Mouse (Mus musculus) heart, embryonic 12.5 days (tissue): ENCODE data around the gene Scn2b. TPM values are rescaled to one million over a fixed set of nuclear protein-coding genes. Genes with fewer than 3 reads are reported as not detected.

ENCODE experiments used
- ATAC-seq: fragments of 200-750 bp; cut with Nextera tagmentation; 2 replicates; pipeline ENCODE4 v1.8.0; 2017; ENCODE audit warnings: moderate TSS enrichment, moderate library complexity; ENCODE audit not compliant: insufficient number of reproducible peaks, low FRiP score
- H3K27ac ChIP-seq: fragments of 300-500 bp; sonication (generic); 2 replicates; pipeline ENCODE4 v1.5.1; 2016; ENCODE audit warnings: mild to moderate bottlenecking, moderate library complexity; ENCODE audit not compliant: poor library complexity, severe bottlenecking
- H3K27me3 ChIP-seq: fragments of 300-500 bp; sonication (generic); replicated peaks from 2 replicates; pipeline ENCODE4 v1.6.1; 2016; ENCODE audit warnings: mild to moderate bottlenecking, moderate library complexity
- H3K36me3 ChIP-seq: fragments of 300-500 bp; sonication (generic); 2 replicates; pipeline ENCODE4 v1.6.1; 2016; ENCODE audit warnings: mild to moderate bottlenecking, moderate library complexity
- H3K4me1 ChIP-seq: fragments of 300-500 bp; sonication (generic); replicated peaks from 2 replicates; pipeline ENCODE4 v1.6.1; 2016; ENCODE audit warnings: mild to moderate bottlenecking
- H3K4me2 ChIP-seq: fragments of 300-500 bp; sonication (generic); 2 replicates; pipeline ENCODE4 v1.6.1; 2016; ENCODE audit warnings: mild to moderate bottlenecking, moderate library complexity
- H3K4me3 ChIP-seq: fragments of 300-500 bp; sonication (generic); 2 replicates; pipeline ENCODE4 v1.5.1; 2016; ENCODE audit warnings: mild to moderate bottlenecking
- H3K9ac ChIP-seq: fragments of 300-500 bp; sonication (generic); 2 replicates; pipeline ENCODE4 v1.6.1; 2016; ENCODE audit warnings: mild to moderate bottlenecking, moderate library complexity
- H3K9me3 ChIP-seq: fragments of 300-500 bp; sonication (generic); replicated peaks from 2 replicates; pipeline ENCODE4 v1.6.1; 2016; ENCODE audit warnings: mild to moderate bottlenecking, moderate library complexity
- WGBS: fragments of 180-500 bp; shearing (Covaris S2); methylation state at CpG from one replicate; pipeline ENCODE4 v1.1.7; 2016; 5-methylcytosine and 5-hydroxymethylcytosine counted together
- polyA plus RNA-seq: library from polyadenylated mRNA; unstranded; fragments of >200 nt; fragmentation: Nextera tagmentation; extraction: Ambion mirVana; gene quantifications from 2 replicates; pipeline ENCODE4 v1.2.1, GENCODE M21; 2016

Gene Scn2b
- polyA plus RNA-seq, 1 experiment from 2014 or later = 2.1 TPM

- WGBS = 75% methylated on average over 6 of the region's 6 CpGs
- Histone ChIP-seq H3K9me3 (no peaks in the 10 kb centered on the region), H3K36me3 (no peaks in the 10 kb centered on the region), H3K4me3 (no peak overlapping the region), H3K4me2 (no peak overlapping the region), H3K27me3 (no peaks in the 10 kb centered on the region), H3K27ac (no peak overlapping the region), H3K9ac (no peak overlapping the region), H3K4me1 (peaks cover 8% of the 10 kb centered on the region)
- no peak for ATAC-seq
Measured at GRCm38 (mm10) chr9:45095149-45095937, 22.2 kb upstream of the Scn2b start.

GRCm38 (mm10) chr9:45097877-45098276, 19.7 kb upstream of the Scn2b start:
- Histone ChIP-seq H3K9ac (no peak overlapping the region), H3K4me1 (peaks cover 6% of the 10 kb centered on the region), H3K4me3 (no peak overlapping the region), H3K36me3 (no peaks in the 10 kb centered on the region), H3K27me3 (0 out of 2 replicates have a peak, but pooled peaks cover 4% of the 10 kb centered on the region), H3K9me3 (no peaks in the 10 kb centered on the region), H3K4me2 (no peak overlapping the region), H3K27ac (no peak overlapping the region)
- WGBS = 83% methylated on average over 5 of the region's 5 CpGs
- no peak for ATAC-seq

- H3K4me1 ChIP-seq = peaks cover 10% of the 10 kb centered on the region
- H3K9me3 ChIP-seq = no peaks in the 10 kb centered on the region
- ATAC-seq = no peak
- WGBS = 25% methylated on average over 3 of the region's 3 CpGs
- no peak overlapping the region for H3K4me3 ChIP-seq
- H3K27me3 ChIP-seq = 0 out of 2 replicates have a peak, but pooled peaks cover 4% of the 10 kb centered on the region
- H3K4me2 ChIP-seq = no peak overlapping the region
- no peak overlapping the region for H3K27ac ChIP-seq
- no peaks in the 10 kb centered on the region for H3K36me3 ChIP-seq
- no peak overlapping the region for H3K9ac ChIP-seq
Measured at GRCm38 (mm10) chr9:45098426-45098825, 19.2 kb upstream of the Scn2b start.

- no peaks in the 10 kb centered on the region for H3K9me3 ChIP-seq
- H3K4me1 ChIP-seq = peaks cover 14% of the 10 kb centered on the region
- H3K4me3 ChIP-seq = no peak overlapping the region
- no peak overlapping the region for H3K27ac ChIP-seq
- H3K4me2 ChIP-seq = no peak overlapping the region
- no peak overlapping the region for H3K9ac ChIP-seq
- H3K27me3 ChIP-seq = 0 out of 2 replicates have a peak, but pooled peaks cover 4% of the 10 kb centered on the region
- ATAC-seq = no peak
- no peaks in the 10 kb centered on the region for H3K36me3 ChIP-seq
- 82% methylated on average over 1 of the region's 1 CpGs for WGBS
Measured at GRCm38 (mm10) chr9:45102528-45102927, 15.1 kb upstream of the Scn2b start.

GRCm38 (mm10) chr9:45103211-45103979, 14.2 kb upstream of the Scn2b start:
- Histone ChIP-seq H3K4me3 (no peak overlapping the region), H3K27ac (no peak overlapping the region), H3K4me2 (peak overlapping the region; percentile 8), H3K4me1 (peaks cover 14% of the 10 kb centered on the region), H3K9ac (no peak overlapping the region), H3K36me3 (no peaks in the 10 kb centered on the region), H3K27me3 (0 out of 2 replicates have a peak, but pooled peaks cover 4% of the 10 kb centered on the region), H3K9me3 (no peaks in the 10 kb centered on the region)
- no peak for ATAC-seq
- WGBS = 19% methylated on average over 11 of the region's 11 CpGs

- ATAC-seq = no peak
- Histone ChIP-seq H3K36me3 (no peaks in the 10 kb centered on the region), H3K4me1 (peaks cover 14% of the 10 kb centered on the region), H3K4me2 (no peak overlapping the region), H3K9me3 (no peaks in the 10 kb centered on the region), H3K27me3 (0 out of 2 replicates have a peak, but pooled peaks cover 4% of the 10 kb centered on the region), H3K4me3 (no peak overlapping the region), H3K9ac (no peak overlapping the region), H3K27ac (no peak overlapping the region)
- 88% methylated on average over 2 of the region's 2 CpGs for WGBS
Measured at GRCm38 (mm10) chr9:45105596-45106374, 11.8 kb upstream of the Scn2b start.

- Histone ChIP-seq H3K4me3 (peak overlapping the region; percentile 41), H3K27ac (no peak overlapping the region), H3K27me3 (peaks cover 26% of the 10 kb centered on the region), H3K4me2 (peak overlapping the region; percentile 70), H3K9ac (0 out of 2 replicates have a peak overlapping the region, but pooled peaks have one; percentile 23), H3K9me3 (no peaks in the 10 kb centered on the region), H3K36me3 (no peaks in the 10 kb centered on the region), H3K4me1 (peaks cover 11% of the 10 kb centered on the region; the same call in 1 of the 2 replicates)
- 6% methylated on average over 14 of the region's 14 CpGs for WGBS
- peak; percentile 15; the same call in 1 of the 2 replicates for ATAC-seq
Measured at GRCm38 (mm10) chr9:45115706-45116105, 1.9 kb upstream of the Scn2b start.

- Histone ChIP-seq H3K4me1 (peaks cover 11% of the 10 kb centered on the region; the same call in 1 of the 2 replicates), H3K27ac (no peak overlapping the region), H3K4me2 (no peak overlapping the region), H3K27me3 (peaks cover 30% of the 10 kb centered on the region), H3K36me3 (no peaks in the 10 kb centered on the region), H3K9me3 (no peaks in the 10 kb centered on the region), H3K9ac (no peak overlapping the region), H3K4me3 (no peak overlapping the region)
- no peak for ATAC-seq
- 66% methylated on average over 9 of the region's 9 CpGs for WGBS
Measured at GRCm38 (mm10) chr9:45116819-45117218, 763 bp upstream of the Scn2b start.

GRCm38 (mm10) chr9:45118552-45118951, 970 bp downstream of the Scn2b start:
- Histone ChIP-seq H3K36me3 (no peaks in the 10 kb centered on the region), H3K27me3 (peaks cover 30% of the 10 kb centered on the region), H3K9me3 (no peaks in the 10 kb centered on the region), H3K4me2 (peak overlapping the region; percentile 72), H3K4me1 (peaks cover 20% of the 10 kb centered on the region), H3K9ac (peak overlapping the region; percentile 76), H3K27ac (no peak overlapping the region), H3K4me3 (peak overlapping the region; percentile 59)
- no peak for ATAC-seq
- WGBS = 22% methylated on average over 10 of the region's 10 CpGs

GRCm38 (mm10) chr9:45119316-45119953, 1.9 kb downstream of the Scn2b start:
- H3K27ac ChIP-seq = no peak overlapping the region
- no peaks in the 10 kb centered on the region for H3K36me3 ChIP-seq
- H3K4me3 ChIP-seq = no peak overlapping the region
- H3K27me3 ChIP-seq = peaks cover 28% of the 10 kb centered on the region
- no peak for ATAC-seq
- no peak overlapping the region for H3K9ac ChIP-seq
- H3K4me1 ChIP-seq = peaks cover 20% of the 10 kb centered on the region
- no peaks in the 10 kb centered on the region for H3K9me3 ChIP-seq
- WGBS = 86% methylated on average over 8 of the region's 8 CpGs
- no peak overlapping the region for H3K4me2 ChIP-seq
